In genomic region chr13:43364985-43365824, GRCm38 (mm10) we compare ENCODE assay signal across 8 mouse cellular contexts. TPM values are rescaled to one million over a fixed set of nuclear protein-coding genes. Genes with fewer than 3 reads are reported as not detected.
A peak's percentile ranks its signal among the peaks of the same experiment; 100 is the strongest.
DNase-seq lines count a peak whose midpoint lies in the region; ATAC-seq lines count a peak whose summit lies in the region.

TSS of gene Sirt5 (plus strand) at chr13:43365496.

- peak within 1 kb of the TSS; percentile 39 to 61 for H3K27ac ChIP-seq in heart, embryonic 14.5 days (replicated peaks in 1 of 2; ENCODE audit: control insufficient read depth in 1 of 2, insufficient read depth in 1 of 2, low read depth in 2 of 2, low read length in 2 of 2)
- 0 out of 2 replicates have a peak within 1 kb of the TSS, but pooled peaks have one; percentile 14 for H3K27ac ChIP-seq in liver, embryonic 13.5 days
- H3K27ac ChIP-seq in stomach, embryonic 16.5 days (ENCODE audit: low read length): peak within 1 kb of the TSS; percentile 29; the same call in 1 of the 2 replicates

- DNase-seq in CD4-positive helper T cell, adult 2 months (ENCODE audit: low read depth, low spot score): peak; percentile 89
- DNase-seq in brain, embryonic 18.5 days (ENCODE audit: low read depth, low spot score): peak; percentile 65
- peak; percentile 93 for DNase-seq in kidney, postnatal 14 days
- peak; percentile 80 for DNase-seq in liver, embryonic 13.5 days
- peak; percentile 93 for DNase-seq in neural tube, embryonic 10.5 days (ENCODE audit: extremely low spot score, low spot score)

- no peaks in the 10 kb centered on the region for H3K9me3 ChIP-seq in heart, embryonic 14.5 days (ENCODE audit: control insufficient read depth, low read length)
- H3K9me3 ChIP-seq in liver, embryonic 13.5 days (replicated peaks): no peaks in the 10 kb centered on the region
- no peaks in the 10 kb centered on the region for H3K9me3 ChIP-seq in stomach, embryonic 16.5 days (replicated peaks; ENCODE audit: control insufficient read depth, low read length)

- peak; percentile 67 for ATAC-seq in erythroid progenitor cell, adult 5-6 weeks (replicated peaks; ENCODE audit: low FRiP score, poor library complexity, severe bottlenecking)
- peak; percentile 92 for ATAC-seq in heart, embryonic 14.5 days (ENCODE audit: insufficient number of reproducible peaks, insufficient read depth, low FRiP score, low read depth)
- peak; percentile 89 for ATAC-seq in liver, embryonic 13.5 days (ENCODE audit: low read depth)
- ATAC-seq in stomach, embryonic 16.5 days (ENCODE audit: insufficient read depth, low FRiP score): peak; percentile 92

- peak within 1 kb of the TSS; percentile 72 for H3K4me2 ChIP-seq in heart, embryonic 14.5 days (ENCODE audit: low read length)
- H3K4me2 ChIP-seq in liver, embryonic 13.5 days: peak within 1 kb of the TSS; percentile 83
- peak within 1 kb of the TSS; percentile 79 for H3K4me2 ChIP-seq in stomach, embryonic 16.5 days (ENCODE audit: low read depth, low read length)

- peak within 1 kb of the TSS; percentile 59 to 75 for H3K4me3 ChIP-seq in heart, embryonic 14.5 days (ENCODE audit: control insufficient read depth in 1 of 2, insufficient read depth in 1 of 2, low read depth in 1 of 2, low read length in 2 of 2)
- H3K4me3 ChIP-seq in liver, embryonic 13.5 days (replicated peaks): peak within 1 kb of the TSS; percentile 68
- H3K4me3 ChIP-seq in stomach, embryonic 16.5 days (replicated peaks; ENCODE audit: low read length): peak within 1 kb of the TSS; percentile 72

- H3K27me3 ChIP-seq in heart, embryonic 14.5 days (ENCODE audit: control insufficient read depth, insufficient read depth, low read length): no peaks in the 10 kb centered on the region
- no peaks in the 10 kb centered on the region for H3K27me3 ChIP-seq in liver, embryonic 13.5 days
- no peaks in the 10 kb centered on the region for H3K27me3 ChIP-seq in stomach, embryonic 16.5 days (ENCODE audit: control insufficient read depth, insufficient read depth, low read length)

- WGBS in heart, embryonic 14.5 days: 14% methylated on average over 42 of the region's 42 CpGs
- 13% methylated on average over 42 of the region's 42 CpGs for WGBS in liver, embryonic 13.5 days (ENCODE audit: insufficient replicate concordance)
- WGBS in stomach, embryonic 16.5 days: 14% methylated on average over 42 of the region's 42 CpGs

- peaks cover under 1% of the 10 kb centered on the region; the same call in 1 of the 2 replicates for H3K36me3 ChIP-seq in heart, embryonic 14.5 days (ENCODE audit: control insufficient read depth, insufficient read depth, low read length)
- no peaks in the 10 kb centered on the region for H3K36me3 ChIP-seq in liver, embryonic 13.5 days
- H3K36me3 ChIP-seq in stomach, embryonic 16.5 days (ENCODE audit: control insufficient read depth, insufficient read depth, low read length): no peaks in the 10 kb centered on the region

- peak within 1 kb of the TSS; percentile 74 for H3K9ac ChIP-seq in heart, embryonic 14.5 days (ENCODE audit: low read length)
- peak within 1 kb of the TSS; percentile 77 for H3K9ac ChIP-seq in liver, embryonic 13.5 days
- peak within 1 kb of the TSS; percentile 82 for H3K9ac ChIP-seq in stomach, embryonic 16.5 days (ENCODE audit: low read length)

- peaks cover 0 to 8% of the 10 kb centered on the region in 2 experiments; a peak in 2 of 4 replicates for H3K4me1 ChIP-seq in heart, embryonic 14.5 days (ENCODE audit: control insufficient read depth in 2 of 2, insufficient read depth in 2 of 2, low read length in 2 of 2)
- peaks cover 15% of the 10 kb centered on the region for H3K4me1 ChIP-seq in liver, embryonic 13.5 days (replicated peaks)
- 0 out of 2 replicates have a peak, but pooled peaks cover 6% of the 10 kb centered on the region for H3K4me1 ChIP-seq in stomach, embryonic 16.5 days (ENCODE audit: control insufficient read depth, insufficient read depth, low read length)

RNA-seq across cellular contexts. Expression of gene Sirt5, which starts in this region (rescaled TPM):
- not detected in 2 replicates for total RNA-seq in erythroid progenitor cell, adult 5-6 weeks (2015; ENCODE audit: low replicate concordance)
- 0.76 TPM in 1 of 2 replicates, not detected in the other for total RNA-seq in erythroid progenitor cell, adult 5-6 weeks (2017; ENCODE audit: low replicate concordance)
- 31.1 and 31.8 TPM in 2 replicates for polyA plus RNA-seq in heart, embryonic 14.5 days (2014; fragmentation: Nextera tagmentation; extraction: Ambion mirVana)
- polyA plus RNA-seq in liver, embryonic 13.5 days (2015; fragmentation: Nextera tagmentation; extraction: Ambion mirVana): 5.1 and 6.7 TPM in 2 replicates
- 16.2 and 18.5 TPM in 2 replicates for polyA plus RNA-seq in stomach, embryonic 16.5 days (2015; fragmentation: Nextera tagmentation; extraction: Ambion mirVana)

Comparison
In these comparisons a context has a peak if more than half of its experiments do, and no peak if none do; other contexts are left out.
1. Peak in every context shown above with its lines: DNase-seq, ATAC-seq, H3K4me3 ChIP-seq and H3K27ac ChIP-seq.
2. Peak in ATAC-seq in erythroid progenitor cell, adult 5-6 weeks; RNA of the gene not detected or under 1 TPM.